Mouse (Mus musculus): ENCODE results near the gene Nol8. TPM values are rescaled to one million over a fixed set of nuclear protein-coding genes. Genes with fewer than 3 reads are reported as not detected.

The Nol8 gene
- polyA plus RNA-seq, 1 experiment = 3.0 TPM

DNA sequence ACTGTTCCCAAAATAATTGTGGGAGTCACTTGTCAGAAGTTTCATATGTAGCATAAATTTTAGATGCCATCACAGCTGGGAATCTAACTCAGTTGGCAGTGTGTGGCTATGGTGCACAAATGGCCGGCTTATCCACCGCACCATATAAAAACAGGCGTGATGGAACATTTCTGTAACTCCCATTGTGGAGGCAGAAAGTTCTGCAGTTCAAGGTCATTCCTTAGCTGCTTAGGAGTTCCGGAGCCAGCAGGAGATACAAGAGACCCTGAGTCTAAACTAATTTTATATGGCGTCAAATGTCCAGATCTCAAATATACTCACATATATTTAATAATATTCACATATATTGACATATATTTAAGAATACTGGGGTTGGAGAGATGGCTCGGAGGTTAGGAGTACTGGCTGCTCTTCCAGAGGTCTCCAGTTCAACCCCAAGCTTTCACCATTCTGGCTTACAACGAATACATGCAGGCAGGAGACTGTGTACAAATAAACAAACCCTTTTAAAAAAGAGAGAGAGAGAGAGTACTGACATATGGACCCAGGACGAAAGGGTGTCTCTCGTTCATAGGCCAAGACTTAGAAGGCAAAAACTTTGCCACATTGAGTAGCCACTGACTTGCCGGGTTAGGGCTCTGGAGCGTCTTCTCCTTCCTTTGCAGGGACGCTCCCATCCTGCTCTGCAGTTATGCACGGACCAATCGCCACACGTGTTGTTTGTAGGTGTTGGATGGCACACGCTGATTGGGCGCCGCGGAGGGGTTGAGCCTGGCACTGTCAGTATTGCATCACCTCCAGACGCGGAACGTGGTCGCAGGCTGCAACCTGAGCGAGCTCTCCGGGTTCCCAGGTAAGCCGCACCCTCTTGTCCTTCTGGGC lies 28.7 kb downstream of the Nol8 start, which contains the start of gene Iars:
Gene Iars, plus strand, starts transcription at position 750 of the 882 bp plus-strand sequence.
- Histone ChIP-seq H3K4me3 (ENCODE audit: control insufficient read depth, insufficient read depth, low read length) (peak within 1 kb of the TSS; percentile 79), H3K36me3 (ENCODE audit: control insufficient read depth, insufficient read depth, low read length) (peaks cover 9% of the 10 kb centered on the region), H3K4me1 (replicated peaks; ENCODE audit: control insufficient read depth, insufficient read depth, low read length) (peaks cover 5% of the 10 kb centered on the region), H3K27ac (ENCODE audit: control insufficient read depth, insufficient read depth, low read length) (no peak within 1 kb of the TSS), H3K27me3 (ENCODE audit: control insufficient read depth, insufficient read depth, low read length) (no peaks in the 10 kb centered on the region)
- TF ChIP-seq CTCF (IDR thresholded peaks at IDR 0.05; ENCODE audit: borderline replicate concordance, control insufficient read depth, extremely low read depth, insufficient read depth, low read length, poor library complexity) (0 out of 2 replicates have a peak, but pooled peaks have one; percentile 26), POLR2A (IDR thresholded peaks at IDR 0.05; ENCODE audit: control insufficient read depth, extremely low read depth, insufficient read depth, low read length, poor library complexity) (0 out of 2 replicates have a peak, but pooled peaks have one; percentile 49)
- DNase-seq = peak; percentile 100
- 10% methylated on average over 26 of the region's 26 CpGs for WGBS

GRCm38 (mm10) chr13:49682233-49682846 lies 29.5 kb downstream of the Nol8 start:
- WGBS = under 1% methylated on average over 20 of the region's 20 CpGs
- peak; percentile 3 for DNase-seq

GRCm38 (mm10) chr13:49684266-49684665 lies 31.4 kb downstream of the Nol8 start:
- no peak overlapping the region for H3K4me3 ChIP-seq (ENCODE audit: control insufficient read depth, insufficient read depth, low read length)
- 88% methylated on average over 4 of the region's 4 CpGs for WGBS
- peaks cover 5% of the 10 kb centered on the region for H3K4me1 ChIP-seq (replicated peaks; ENCODE audit: control insufficient read depth, insufficient read depth, low read length)
- H3K27me3 ChIP-seq (ENCODE audit: control insufficient read depth, insufficient read depth, low read length) = no peaks in the 10 kb centered on the region
- DNase-seq = no peak
- H3K27ac ChIP-seq (ENCODE audit: control insufficient read depth, insufficient read depth, low read length) = no peak overlapping the region
- H3K36me3 ChIP-seq (ENCODE audit: control insufficient read depth, insufficient read depth, low read length) = peaks cover 17% of the 10 kb centered on the region
- no peak for TF ChIP-seq CTCF (IDR thresholded peaks at IDR 0.05; ENCODE audit: borderline replicate concordance, control insufficient read depth, extremely low read depth, insufficient read depth, low read length, poor library complexity)
- TF ChIP-seq POLR2A (IDR thresholded peaks at IDR 0.05; ENCODE audit: control insufficient read depth, extremely low read depth, insufficient read depth, low read length, poor library complexity) = no peak

More at GRCm38 (mm10) chr13:49682233-49682846, 29.5 kb downstream of the Nol8 start:
- no peaks in the 10 kb centered on the region for H3K27me3 ChIP-seq (ENCODE audit: control insufficient read depth, insufficient read depth, low read length)
- H3K36me3 ChIP-seq (ENCODE audit: control insufficient read depth, insufficient read depth, low read length) = peaks cover 5% of the 10 kb centered on the region
- H3K4me1 ChIP-seq (replicated peaks; ENCODE audit: control insufficient read depth, insufficient read depth, low read length) = peaks cover 5% of the 10 kb centered on the region
- H3K27ac ChIP-seq (ENCODE audit: control insufficient read depth, insufficient read depth, low read length) = no peak overlapping the region
- no peak for TF ChIP-seq POLR2A (IDR thresholded peaks at IDR 0.05; ENCODE audit: control insufficient read depth, extremely low read depth, insufficient read depth, low read length, poor library complexity)
- no peak for TF ChIP-seq CTCF (IDR thresholded peaks at IDR 0.05; ENCODE audit: borderline replicate concordance, control insufficient read depth, extremely low read depth, insufficient read depth, low read length, poor library complexity)
- peak overlapping the region; percentile 79 for H3K4me3 ChIP-seq (ENCODE audit: control insufficient read depth, insufficient read depth, low read length)

- no peak for DNase-seq
- no peak for TF ChIP-seq CTCF (IDR thresholded peaks at IDR 0.05; ENCODE audit: borderline replicate concordance, control insufficient read depth, extremely low read depth, insufficient read depth, low read length, poor library complexity)
- no peak for TF ChIP-seq POLR2A (IDR thresholded peaks at IDR 0.05; ENCODE audit: control insufficient read depth, extremely low read depth, insufficient read depth, low read length, poor library complexity)
- H3K27ac ChIP-seq (ENCODE audit: control insufficient read depth, insufficient read depth, low read length) = no peak overlapping the region
- no peaks in the 10 kb centered on the region for H3K27me3 ChIP-seq (ENCODE audit: control insufficient read depth, insufficient read depth, low read length)
- WGBS = over 99% methylated on average over 5 of the region's 5 CpGs
- H3K4me1 ChIP-seq (replicated peaks; ENCODE audit: control insufficient read depth, insufficient read depth, low read length) = no peaks in the 10 kb centered on the region
- peaks cover 45% of the 10 kb centered on the region for H3K36me3 ChIP-seq (ENCODE audit: control insufficient read depth, insufficient read depth, low read length)
- no peak overlapping the region for H3K4me3 ChIP-seq (ENCODE audit: control insufficient read depth, insufficient read depth, low read length)
Observed at GRCm38 (mm10) chr13:49691056-49691455, 38.2 kb downstream of the Nol8 start.

DNA sequence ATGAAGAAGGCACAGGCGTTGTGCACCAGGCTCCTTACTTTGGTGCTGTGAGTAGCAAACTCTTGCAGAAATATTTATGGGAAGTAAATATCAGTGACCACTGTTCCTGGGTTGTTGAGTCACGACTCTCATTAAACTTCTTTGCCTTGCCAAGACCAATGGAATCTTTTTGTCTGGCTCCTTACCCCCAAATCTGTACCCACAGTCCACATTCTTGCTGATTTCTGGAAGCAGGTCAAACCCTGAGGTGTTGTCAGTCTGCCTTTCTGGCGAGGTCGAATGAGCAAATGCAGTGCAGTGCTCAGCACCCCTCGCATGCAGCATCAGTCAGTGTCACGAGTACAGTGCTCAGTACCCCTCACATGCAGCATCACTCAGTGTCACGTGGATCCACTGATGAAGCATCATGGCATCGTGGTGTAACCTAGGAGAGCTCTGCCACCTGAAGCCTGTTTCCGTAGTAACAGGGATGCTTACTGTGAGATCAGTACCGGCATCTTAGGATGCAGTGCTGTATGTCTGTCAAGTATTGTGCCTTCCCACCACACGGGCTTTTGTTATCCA lies 50.4 kb downstream of the Nol8 start:
- TF ChIP-seq POLR2A (IDR thresholded peaks at IDR 0.05; ENCODE audit: control insufficient read depth, extremely low read depth, insufficient read depth, low read length, poor library complexity) (no peak), CTCF (IDR thresholded peaks at IDR 0.05; ENCODE audit: borderline replicate concordance, control insufficient read depth, extremely low read depth, insufficient read depth, low read length, poor library complexity) (no peak)
- H3K36me3 ChIP-seq (ENCODE audit: control insufficient read depth, insufficient read depth, low read length) = peaks cover 17% of the 10 kb centered on the region
- WGBS = 96% methylated on average over 11 of the region's 11 CpGs
- no peaks in the 10 kb centered on the region for H3K27me3 ChIP-seq (ENCODE audit: control insufficient read depth, insufficient read depth, low read length)
- no peak overlapping the region for H3K4me3 ChIP-seq (ENCODE audit: control insufficient read depth, insufficient read depth, low read length)
- no peaks in the 10 kb centered on the region for H3K4me1 ChIP-seq (replicated peaks; ENCODE audit: control insufficient read depth, insufficient read depth, low read length)
- H3K27ac ChIP-seq (ENCODE audit: control insufficient read depth, insufficient read depth, low read length) = no peak overlapping the region
- no peak for DNase-seq

GRCm38 (mm10) chr13:49706032-49706690 lies 53.3 kb downstream of the Nol8 start:
- H3K27ac ChIP-seq (ENCODE audit: control insufficient read depth, insufficient read depth, low read length) = no peak overlapping the region
- no peak for DNase-seq
- TF ChIP-seq POLR2A (IDR thresholded peaks at IDR 0.05; ENCODE audit: control insufficient read depth, extremely low read depth, insufficient read depth, low read length, poor library complexity) (no peak), CTCF (IDR thresholded peaks at IDR 0.05; ENCODE audit: borderline replicate concordance, control insufficient read depth, extremely low read depth, insufficient read depth, low read length, poor library complexity) (no peak)
- peaks cover 30% of the 10 kb centered on the region for H3K36me3 ChIP-seq (ENCODE audit: control insufficient read depth, insufficient read depth, low read length)
- no peak overlapping the region for H3K4me3 ChIP-seq (ENCODE audit: control insufficient read depth, insufficient read depth, low read length)
- no peaks in the 10 kb centered on the region for H3K4me1 ChIP-seq (replicated peaks; ENCODE audit: control insufficient read depth, insufficient read depth, low read length)
- WGBS = 95% methylated on average over 3 of the region's 3 CpGs
- no peaks in the 10 kb centered on the region for H3K27me3 ChIP-seq (ENCODE audit: control insufficient read depth, insufficient read depth, low read length)

All from thymus, adult 2 months (tissue).